Mouse (Mus musculus): ENCODE measurements at regions not wholly inside any gene's neighbourhood (a gene's known extent, or its start where the extent isn't known, plus 50 kb on each side); places are given as distances from the start of the nearest gene placed in this dataset.
A peak's percentile ranks its signal among the peaks of the same experiment; 100 is the strongest.
"Not testable (repeated sequence)": the region's sequence is repeated elsewhere in the genome, so short reads cannot be mapped to it uniquely, and the experiment has no call there.

DNA sequence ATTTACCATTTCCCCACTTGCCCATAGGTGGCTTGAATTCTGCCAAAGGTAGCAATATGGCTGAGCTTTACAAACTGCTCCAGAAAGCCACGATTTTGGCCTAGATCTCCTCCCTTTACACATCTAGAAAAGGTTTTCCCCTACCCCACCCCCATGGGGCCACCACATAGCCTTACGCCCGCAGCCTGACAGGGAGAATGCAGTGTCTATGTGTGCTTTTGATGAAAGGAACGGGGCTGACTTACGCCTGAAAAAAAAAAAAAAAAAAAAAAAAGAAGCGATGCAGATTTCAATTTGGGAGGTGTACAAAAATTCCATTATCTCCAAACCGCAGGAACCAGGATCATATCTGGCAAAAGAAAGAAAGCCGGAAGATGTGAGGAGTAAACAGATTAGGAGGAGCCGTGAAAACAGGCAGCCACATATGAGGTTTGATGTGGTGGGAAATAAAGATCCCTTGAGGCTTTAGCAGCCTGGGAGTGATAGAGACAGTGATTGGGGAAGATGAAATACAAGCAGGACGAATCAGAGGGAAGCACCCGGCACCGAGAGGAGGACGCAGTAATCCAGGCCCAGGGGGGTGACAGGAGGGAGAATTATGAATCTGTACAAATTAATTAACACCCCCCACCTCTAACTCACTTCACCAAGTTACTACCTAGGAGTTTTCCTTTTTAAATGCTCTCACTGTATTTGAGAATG is 121.4 kb upstream of the Vldlr start:
- no peak for ATAC-seq (replicated peaks in 1 of 2; ENCODE audit: insufficient read depth in 1 of 2, low FRiP score in 2 of 2, low TSS enrichment in 1 of 2, low read depth in 1 of 2, poor library complexity in 2 of 2, severe bottlenecking in 2 of 2)

GRCm38 (mm10) chr19:27099921-27100320 is 116.4 kb upstream of the Vldlr start:
- no peak for ATAC-seq (replicated peaks in 1 of 2; ENCODE audit: insufficient read depth in 1 of 2, low FRiP score in 2 of 2, low TSS enrichment in 1 of 2, low read depth in 1 of 2, poor library complexity in 2 of 2, severe bottlenecking in 2 of 2)

GRCm38 (mm10) chr19:27110437-27110836 is 105.8 kb upstream of the Vldlr start:
- peak; percentile 60 to 63 for ATAC-seq (replicated peaks in 1 of 2; ENCODE audit: insufficient read depth in 1 of 2, low FRiP score in 2 of 2, low TSS enrichment in 1 of 2, low read depth in 1 of 2, poor library complexity in 2 of 2, severe bottlenecking in 2 of 2)

DNA sequence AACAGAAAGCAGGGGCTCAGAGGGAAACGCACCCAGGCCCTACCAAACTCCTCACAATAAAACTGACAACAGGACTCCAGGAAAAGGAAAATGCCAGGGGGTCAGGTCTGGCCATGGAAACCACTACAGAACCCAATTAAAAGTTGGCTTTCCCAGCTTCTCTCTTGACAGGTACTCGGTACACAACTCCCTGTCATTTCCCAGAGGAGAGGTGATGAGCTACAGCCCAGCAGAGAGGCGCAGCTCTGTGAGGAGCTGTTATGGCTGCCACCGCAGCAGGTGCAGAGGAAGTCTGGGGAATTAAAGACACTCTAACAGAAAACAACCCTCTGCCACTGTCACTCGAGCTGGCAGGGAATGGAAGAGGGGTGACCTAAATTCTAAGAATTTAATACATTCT is 95.4 kb upstream of the Vldlr start:
- no peak for ATAC-seq (replicated peaks in 1 of 2; ENCODE audit: insufficient read depth in 1 of 2, low FRiP score in 2 of 2, low TSS enrichment in 1 of 2, low read depth in 1 of 2, poor library complexity in 2 of 2, severe bottlenecking in 2 of 2)

- ATAC-seq (replicated peaks in 1 of 2; ENCODE audit: insufficient read depth in 1 of 2, low FRiP score in 2 of 2, low TSS enrichment in 1 of 2, low read depth in 1 of 2, poor library complexity in 2 of 2, severe bottlenecking in 2 of 2): no peak
Measured at GRCm38 (mm10) chr19:27122348-27122747, 93.9 kb upstream of the Vldlr start.

- no peak for ATAC-seq (replicated peaks in 1 of 2; ENCODE audit: insufficient read depth in 1 of 2, low FRiP score in 2 of 2, low TSS enrichment in 1 of 2, low read depth in 1 of 2, poor library complexity in 2 of 2, severe bottlenecking in 2 of 2)
Measured at GRCm38 (mm10) chr19:27123334-27123733, 93.0 kb upstream of the Vldlr start.

DNA sequence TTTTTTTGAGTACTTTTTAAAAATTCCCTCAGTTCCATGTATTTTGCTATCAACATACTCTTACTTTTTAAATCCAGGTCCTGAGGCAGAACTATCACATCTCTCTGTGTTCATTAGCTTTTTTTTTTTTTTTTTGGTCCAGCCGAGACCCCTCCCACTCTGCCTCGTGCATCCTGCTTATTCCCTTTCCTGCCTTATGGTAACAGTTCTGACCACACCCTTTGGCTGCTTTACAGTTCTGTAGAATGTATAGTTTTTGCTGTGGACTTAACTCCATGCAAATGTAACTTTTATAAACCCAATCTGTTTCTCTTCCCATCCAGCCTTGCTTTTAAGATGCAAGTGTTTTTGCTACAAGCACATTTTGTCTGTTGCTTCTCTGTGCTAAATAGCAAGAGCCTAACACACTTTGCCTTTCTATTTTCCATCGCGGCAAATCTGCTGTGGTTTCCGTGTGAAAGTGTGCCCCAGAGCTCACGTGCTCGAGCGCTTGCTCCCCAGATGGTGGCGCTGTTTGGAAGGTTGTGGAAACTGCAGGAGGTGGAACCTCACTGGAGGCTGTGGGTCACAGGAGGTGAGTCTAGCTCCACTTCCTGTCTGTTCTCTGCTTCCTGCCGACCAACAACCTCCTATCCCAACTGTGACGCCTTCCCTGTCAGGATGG is 92.3 kb upstream of the Vldlr start:
- ATAC-seq (replicated peaks in 1 of 2; ENCODE audit: insufficient read depth in 1 of 2, low FRiP score in 2 of 2, low TSS enrichment in 1 of 2, low read depth in 1 of 2, poor library complexity in 2 of 2, severe bottlenecking in 2 of 2): peak; percentile 50 to 82

- not testable (repeated sequence) for ATAC-seq (replicated peaks in 1 of 2; ENCODE audit: insufficient read depth in 1 of 2, low FRiP score in 2 of 2, low TSS enrichment in 1 of 2, low read depth in 1 of 2, poor library complexity in 2 of 2, severe bottlenecking in 2 of 2)
Measured at GRCm38 (mm10) chr19:27128501-27128900, 87.8 kb upstream of the Vldlr start.

DNA sequence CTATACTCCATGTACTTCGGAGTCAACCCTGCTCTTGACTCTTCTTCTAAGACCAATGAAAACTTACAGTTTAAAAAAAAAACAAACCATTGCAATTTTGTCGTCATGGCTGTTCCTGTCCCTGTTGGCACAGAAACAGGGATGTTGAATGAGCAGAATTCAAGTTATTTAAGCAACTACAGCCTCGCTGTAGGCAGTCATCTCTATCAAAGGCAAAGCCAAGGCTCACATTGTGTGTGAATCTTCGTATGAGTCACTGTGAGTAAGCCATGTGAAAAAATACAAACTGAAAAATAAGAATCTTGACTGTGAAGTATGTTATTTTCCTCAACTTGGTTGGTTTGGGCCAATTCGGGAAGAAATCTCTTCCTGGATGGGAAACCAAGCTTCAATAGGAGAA is 81.9 kb upstream of the Vldlr start:
- no peak for ATAC-seq (replicated peaks in 1 of 2; ENCODE audit: insufficient read depth in 1 of 2, low FRiP score in 2 of 2, low TSS enrichment in 1 of 2, low read depth in 1 of 2, poor library complexity in 2 of 2, severe bottlenecking in 2 of 2)

DNA sequence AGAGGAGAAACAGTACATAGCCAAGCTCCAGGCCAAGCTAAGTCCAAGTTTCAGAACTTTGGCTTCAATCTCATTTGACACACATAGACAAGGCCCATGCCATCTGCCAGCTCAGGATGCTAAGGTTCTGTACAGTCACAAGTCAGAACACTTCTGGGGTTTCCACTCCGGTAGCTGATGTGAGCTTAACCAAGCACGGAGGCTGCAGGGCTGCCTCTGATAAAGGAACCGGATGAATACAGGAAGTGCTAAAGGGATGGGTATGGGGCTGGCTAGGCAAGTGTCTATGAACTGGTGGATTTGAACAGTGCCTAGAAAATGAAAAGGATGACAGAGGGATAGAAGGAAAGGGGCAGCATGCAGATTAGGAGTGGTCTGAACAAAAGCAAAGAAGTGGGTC is 75.4 kb upstream of the Vldlr start:
- peak; percentile 49 to 72 for ATAC-seq (replicated peaks in 1 of 2; ENCODE audit: insufficient read depth in 1 of 2, low FRiP score in 2 of 2, low TSS enrichment in 1 of 2, low read depth in 1 of 2, poor library complexity in 2 of 2, severe bottlenecking in 2 of 2)

DNA sequence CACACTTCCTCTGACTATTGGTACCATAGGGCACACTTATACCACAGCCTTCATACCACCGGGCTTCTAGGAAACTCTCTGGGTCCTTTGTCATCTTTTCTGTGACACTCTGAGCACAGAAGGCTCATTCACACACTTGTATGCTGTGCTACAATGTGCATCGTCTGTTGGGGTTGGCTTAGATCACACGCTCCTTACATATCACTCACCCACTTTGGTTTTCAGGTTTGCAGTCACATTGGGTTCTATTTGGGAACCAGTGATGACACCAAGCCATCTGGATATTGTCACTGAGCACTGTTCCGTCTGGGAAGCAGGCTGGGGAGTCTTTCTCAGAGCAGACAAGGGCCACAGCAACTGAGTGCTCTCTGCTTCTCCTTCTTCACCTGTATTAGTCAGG is 74.1 kb upstream of the Vldlr start:
- no peak for ATAC-seq (replicated peaks in 1 of 2; ENCODE audit: insufficient read depth in 1 of 2, low FRiP score in 2 of 2, low TSS enrichment in 1 of 2, low read depth in 1 of 2, poor library complexity in 2 of 2, severe bottlenecking in 2 of 2)

DNA sequence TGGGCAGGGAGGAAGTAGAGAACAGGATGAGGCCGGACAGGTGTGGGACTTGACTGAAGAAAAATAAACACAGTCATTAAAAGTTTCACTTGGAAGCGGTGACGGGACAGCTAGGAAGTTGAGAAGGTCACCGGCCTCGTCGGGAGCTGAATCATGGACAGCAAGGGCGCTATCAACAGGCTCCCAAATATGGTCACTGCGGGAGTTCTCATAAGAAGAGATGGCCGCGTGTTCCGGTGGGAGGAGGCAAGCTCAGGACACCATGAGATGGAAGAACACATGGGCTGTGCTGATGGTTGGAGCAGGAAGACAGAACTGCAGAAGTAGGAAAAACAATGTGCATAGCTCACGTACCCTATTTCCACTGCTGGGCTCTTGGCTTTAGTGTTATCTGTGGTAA is 68.9 kb upstream of the Vldlr start:
- no peak for ATAC-seq (replicated peaks in 1 of 2; ENCODE audit: insufficient read depth in 1 of 2, low FRiP score in 2 of 2, low TSS enrichment in 1 of 2, low read depth in 1 of 2, poor library complexity in 2 of 2, severe bottlenecking in 2 of 2)

DNA sequence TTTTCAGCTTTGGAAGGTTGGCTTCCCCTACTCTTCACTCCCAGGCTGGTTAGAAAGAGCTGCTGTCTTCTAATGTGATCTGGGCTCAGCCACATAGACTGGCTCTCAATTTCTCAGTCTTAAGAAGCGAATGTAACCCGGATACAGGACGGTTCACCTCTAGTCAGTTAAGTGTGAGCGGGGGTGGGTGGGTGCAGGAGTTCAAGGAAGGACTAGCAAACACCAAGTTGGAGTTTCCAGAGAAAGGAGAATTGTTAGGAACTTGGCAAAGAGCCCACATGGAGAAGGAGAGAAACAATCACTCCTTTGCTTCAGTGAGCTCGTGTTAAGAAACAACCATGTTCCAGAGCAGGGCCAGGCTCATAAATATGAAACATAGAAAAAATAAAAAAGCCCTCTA is 68.0 kb upstream of the Vldlr start:
- no peak for ATAC-seq (replicated peaks in 1 of 2; ENCODE audit: insufficient read depth in 1 of 2, low FRiP score in 2 of 2, low TSS enrichment in 1 of 2, low read depth in 1 of 2, poor library complexity in 2 of 2, severe bottlenecking in 2 of 2)

DNA sequence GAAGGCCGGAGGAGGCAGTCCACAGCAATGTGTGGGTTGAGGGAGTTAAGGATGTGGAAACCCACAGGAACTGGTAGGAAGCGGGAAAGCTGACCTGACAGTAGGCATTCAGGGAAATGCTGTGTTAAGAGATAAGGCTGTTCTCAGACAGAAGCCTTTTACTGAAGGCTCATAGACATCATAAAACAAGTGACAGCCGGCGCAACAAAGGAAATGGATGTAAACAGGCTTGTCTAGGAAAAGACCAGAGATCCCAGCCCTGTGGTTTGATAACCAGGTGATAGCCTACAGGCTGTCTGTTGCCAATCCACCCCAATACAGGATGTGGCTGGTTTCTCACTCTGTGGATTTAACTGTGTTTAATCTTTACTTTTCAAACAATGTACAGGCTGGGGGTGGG is 66.7 kb upstream of the Vldlr start:
- peak; percentile 61 to 70 for ATAC-seq (replicated peaks in 1 of 2; ENCODE audit: insufficient read depth in 1 of 2, low FRiP score in 2 of 2, low TSS enrichment in 1 of 2, low read depth in 1 of 2, poor library complexity in 2 of 2, severe bottlenecking in 2 of 2)

DNA sequence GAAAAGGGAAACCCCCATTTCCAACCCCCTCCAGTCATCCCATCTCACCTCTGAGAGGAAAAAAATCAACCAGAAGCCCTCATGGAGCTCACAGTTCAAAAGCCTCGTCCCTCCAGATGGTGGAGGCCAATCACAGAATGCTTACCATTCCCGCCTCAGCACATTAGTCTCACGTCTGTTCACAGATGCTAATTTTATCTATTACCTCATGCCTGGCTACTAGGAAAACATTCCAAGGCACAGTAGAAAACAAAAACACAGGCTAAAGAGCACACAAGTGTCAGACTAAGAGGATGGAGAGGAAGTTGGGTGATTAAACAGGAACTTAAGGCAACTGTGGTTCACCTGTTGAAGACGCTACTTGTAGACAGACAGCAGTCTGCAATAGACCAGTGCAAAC is 54.4 kb upstream of the Vldlr start:
- no peak for ATAC-seq (replicated peaks in 1 of 2; ENCODE audit: insufficient read depth in 1 of 2, low FRiP score in 2 of 2, low TSS enrichment in 1 of 2, low read depth in 1 of 2, poor library complexity in 2 of 2, severe bottlenecking in 2 of 2)
